Mouse (Mus musculus): ENCODE measurements at regions not wholly inside any gene's neighbourhood (a gene's known extent, or its start where the extent isn't known, plus 50 kb on each side); places are given as distances from the start of the nearest gene placed in this dataset.

GRCm38 (mm10) chr13:91274131-91274530 is 50.4 kb upstream of the Atg10 start:
- peak; percentile 11 for DNase-seq

GRCm38 (mm10) chr13:91274615-91275014 is 50.8 kb upstream of the Atg10 start:
- DNase-seq: no peak

GRCm38 (mm10) chr13:91279487-91279886 is 55.7 kb upstream of the Atg10 start:
- no peak for DNase-seq

- no peak for DNase-seq
Observed at GRCm38 (mm10) chr13:91295552-91296170, 71.9 kb upstream of the Atg10 start.

GRCm38 (mm10) chr13:91296521-91297160 is 72.9 kb upstream of the Atg10 start:
- DNase-seq: no peak

GRCm38 (mm10) chr13:91301849-91302248 is 78.1 kb upstream of the Atg10 start:
- DNase-seq: no peak

- peak; percentile 46 for DNase-seq
Observed at GRCm38 (mm10) chr13:91305697-91306405, 82.1 kb upstream of the Atg10 start.

- no peak for DNase-seq
Observed at GRCm38 (mm10) chr13:91306545-91306944, 82.8 kb upstream of the Atg10 start.

GRCm38 (mm10) chr13:91312905-91313571 is 89.3 kb upstream of the Atg10 start:
- no peak for DNase-seq

GRCm38 (mm10) chr13:91322331-91322730 is 98.6 kb upstream of the Atg10 start:
- no peak for DNase-seq

- no peak for DNase-seq
Observed at GRCm38 (mm10) chr13:91326834-91327233, 103.1 kb upstream of the Atg10 start.

GRCm38 (mm10) chr13:91334283-91334682 is 110.5 kb upstream of the Atg10 start:
- DNase-seq: no peak

- no peak for DNase-seq
Observed at GRCm38 (mm10) chr13:91344139-91344538, 115.9 kb upstream of the Ssbp2 start.

- DNase-seq: no peak
Observed at GRCm38 (mm10) chr13:91348489-91349083, 111.5 kb upstream of the Ssbp2 start.

- no peak for DNase-seq
Observed at GRCm38 (mm10) chr13:91352311-91352710, 107.8 kb upstream of the Ssbp2 start.

GRCm38 (mm10) chr13:91356516-91356915 is 103.6 kb upstream of the Ssbp2 start:
- no peak for DNase-seq

GRCm38 (mm10) chr13:91360121-91360520 is 100.0 kb upstream of the Ssbp2 start:
- DNase-seq: no peak

- DNase-seq: peak; percentile 85
Observed at GRCm38 (mm10) chr13:91365270-91365952, 94.7 kb upstream of the Ssbp2 start.

GRCm38 (mm10) chr13:91366540-91366939 is 93.5 kb upstream of the Ssbp2 start:
- no peak for DNase-seq

GRCm38 (mm10) chr13:91367896-91368556 is 92.1 kb upstream of the Ssbp2 start:
- DNase-seq: no peak

- no peak for DNase-seq
Observed at GRCm38 (mm10) chr13:91368664-91369063, 91.4 kb upstream of the Ssbp2 start.

GRCm38 (mm10) chr13:91370021-91370420 is 90.1 kb upstream of the Ssbp2 start:
- DNase-seq: no peak

Data from right cerebral cortex, postnatal 14 days (tissue).